Mouse (Mus musculus) megakaryocyte, embryonic 14.5 days (primary cell): Measurements from ENCODE around the gene Ms4a4d.
"Not testable (repeated sequence)": the region's sequence is repeated elsewhere in the genome, so short reads cannot be mapped to it uniquely, and the experiment has no call there.

Experiments
- FLI1 ChIP-seq: IDR thresholded peaks from 2 replicates; pipeline ENCODE4 v1.6.1; 2012; ENCODE audit warnings: low read length, inconsistent platforms, mixed read lengths
- GATA1 ChIP-seq: IDR thresholded peaks from 3 replicates; pipeline ENCODE4 v1.6.1; 2012; ENCODE audit warnings: mixed read lengths, low read length, inconsistent platforms, borderline replicate concordance

DNA sequence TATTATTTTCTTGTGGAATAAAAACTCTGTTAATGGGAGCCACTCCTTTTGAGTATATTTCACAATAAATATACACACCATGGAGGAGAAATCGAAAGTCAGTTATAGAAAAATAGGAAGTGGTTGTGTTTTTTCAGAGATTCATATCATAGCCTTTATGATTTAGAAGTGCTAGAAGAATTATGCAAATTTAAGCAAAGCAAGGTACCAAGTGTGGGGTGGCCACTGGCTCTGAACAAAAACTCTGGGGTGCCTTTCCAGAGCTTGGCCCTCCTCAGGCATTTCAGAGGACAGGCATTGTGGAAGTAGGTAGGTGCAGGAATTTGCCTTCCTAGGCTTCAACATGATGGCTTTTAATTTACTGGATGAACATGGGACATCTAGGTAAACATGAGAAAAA, 39.3 kb upstream of the Ms4a4d start:
- not testable (repeated sequence) for TF ChIP-seq GATA1, FLI1
